Mouse (Mus musculus) hindbrain, embryonic 14.5 days (tissue): ENCODE results near the gene Htr2c. TPM values are rescaled to one million over a fixed set of nuclear protein-coding genes. Genes with fewer than 3 reads are reported as not detected.
A peak's percentile ranks its signal among the peaks of the same experiment; 100 is the strongest.

ENCODE experiments used
- ATAC-seq: fragments of 200-750 bp; cut with Nextera tagmentation; 2 replicates; pipeline ENCODE4 v1.8.0; 2017; ENCODE audit warnings: moderate number of reproducible peaks, mild to moderate bottlenecking, moderate TSS enrichment, moderate library complexity; ENCODE audit not compliant: low FRiP score
- DNase-seq: peaks from one replicate; pipeline ENCODE4 v3.0.0-alpha.2; 2015; ENCODE audit warnings: low spot score
- H3K27ac ChIP-seq: fragments of 300-500 bp; sonication (generic); 2 replicates; pipeline ENCODE4 v1.5.1; 2014; ENCODE audit warnings: mild to moderate bottlenecking, moderate library complexity
- H3K27me3 ChIP-seq: fragments of 300-500 bp; sonication (generic); 2 replicates; pipeline ENCODE4 v1.6.1; 2014; ENCODE audit warnings: mild to moderate bottlenecking, low read length, mixed read lengths; ENCODE audit not compliant: control insufficient read depth, insufficient read depth
- H3K36me3 ChIP-seq: fragments of 300-500 bp; sonication (generic); replicated peaks from 2 replicates; pipeline ENCODE4 v1.6.1; 2014; ENCODE audit not compliant: control insufficient read depth, insufficient read depth
- H3K4me1 ChIP-seq: fragments of 300-500 bp; sonication (generic); replicated peaks from 2 replicates; pipeline ENCODE4 v1.6.1; 2014; ENCODE audit warnings: antibody characterized with exemption, low read length, mixed read lengths; ENCODE audit not compliant: control insufficient read depth, insufficient read depth
- H3K4me2 ChIP-seq: fragments of 300-500 bp; sonication (generic); replicated peaks from 2 replicates; pipeline ENCODE4 v1.6.1; 2014; ENCODE audit warnings: mild to moderate bottlenecking, moderate library complexity
- H3K4me3 ChIP-seq: fragments of 300-500 bp; sonication (generic); replicated peaks from 2 replicates; pipeline ENCODE4 v1.5.1; 2014; ENCODE audit warnings: mild to moderate bottlenecking, low read length
- H3K9ac ChIP-seq: fragments of 300-500 bp; sonication (generic); 2 replicates; pipeline ENCODE4 v1.6.1; 2014
- H3K9me3 ChIP-seq: fragments of 300-500 bp; sonication (generic); 2 replicates; pipeline ENCODE4 v1.6.1; 2016; ENCODE audit warnings: low read length; ENCODE audit not compliant: control insufficient read depth
- WGBS: fragments of 180-500 bp; shearing (Covaris S2); extraction: QIAGEN DNeasy Blood & Tissue Kit; methylation state at CpG from one replicate; pipeline ENCODE4 v1.1.7; 2014; 5-methylcytosine and 5-hydroxymethylcytosine counted together
- microRNA counts: library from miRNA; unstranded; fragments of <30 nt; microRNA quantifications from one replicate; lab custom pipeline; 2016
- microRNA-seq: library from miRNA; unstranded; fragments of <30 nt; microRNA quantifications from one replicate; pipeline ENCODE4, GENCODE M21; 2016
- polyA plus RNA-seq: library from polyadenylated mRNA; unstranded; fragments of >200 nt; fragmentation: Nextera tagmentation; extraction: Ambion mirVana; gene quantifications from 2 replicates; pipeline ENCODE4 v1.2.1, GENCODE M21; 2014

The Htr2c gene
- polyA plus RNA-seq, 1 experiment from 2014 or later = 20.0 TPM

DNA sequence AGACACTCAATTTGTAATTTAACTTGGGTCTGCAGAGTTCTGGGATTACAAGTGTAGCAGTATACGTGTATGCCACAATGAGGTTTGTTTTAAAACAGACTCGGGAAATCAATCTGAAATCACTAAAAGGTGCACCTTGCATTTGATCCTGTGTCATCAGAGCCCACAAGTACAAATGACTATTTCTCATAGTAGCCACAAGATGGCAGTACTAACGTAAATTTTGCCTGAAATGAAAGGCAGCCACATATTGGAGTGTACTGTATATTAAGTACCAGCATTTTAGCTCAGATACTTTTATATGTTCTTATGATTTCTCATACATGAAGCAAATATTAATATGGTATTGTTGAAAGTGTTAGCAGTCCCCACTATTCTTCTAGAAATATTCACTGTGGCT is 93.4 kb downstream of the Htr2c start:
- Histone ChIP-seq H3K4me2 (no peak overlapping the region), H3K9ac (no peak overlapping the region), H3K27me3 (no peaks in the 10 kb centered on the region), H3K27ac (no peak overlapping the region), H3K9me3 (no peaks in the 10 kb centered on the region), H3K4me3 (no peak overlapping the region), H3K36me3 (no peaks in the 10 kb centered on the region), H3K4me1 (no peaks in the 10 kb centered on the region)
- 30% methylated on average over 3 of the region's 3 CpGs for WGBS
- ATAC-seq = no peak
- DNase-seq = peak; percentile 32

- Histone ChIP-seq H3K27me3 (no peaks in the 10 kb centered on the region), H3K27ac (no peak overlapping the region), H3K36me3 (no peaks in the 10 kb centered on the region), H3K4me3 (no peak overlapping the region), H3K4me1 (no peaks in the 10 kb centered on the region), H3K4me2 (no peak overlapping the region), H3K9ac (no peak overlapping the region), H3K9me3 (no peaks in the 10 kb centered on the region)
- no peak for DNase-seq
- no peak for ATAC-seq
Measured at GRCm38 (mm10) chrX:147071622-147072021, 109.3 kb downstream of the Htr2c start.

DNA sequence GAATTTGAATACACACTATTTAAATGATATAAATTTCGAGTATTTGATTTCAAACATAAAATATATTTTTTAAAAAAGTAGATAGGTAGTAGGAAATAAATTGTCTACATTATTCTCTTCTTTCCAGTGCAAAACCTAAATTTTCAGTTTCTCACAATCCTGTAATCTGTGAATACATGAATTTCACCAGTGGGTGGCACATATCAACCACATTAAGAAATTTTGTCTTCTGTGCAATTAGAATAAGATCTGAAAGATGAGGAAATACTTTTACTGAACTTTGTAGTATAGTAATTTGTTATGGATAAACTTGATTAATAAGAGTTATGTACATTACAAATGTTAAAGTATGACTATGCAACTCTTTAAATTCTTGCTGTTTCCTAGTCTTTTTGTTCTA is 156.8 kb downstream of the Htr2c start:
- Histone ChIP-seq H3K36me3 (no peaks in the 10 kb centered on the region), H3K9ac (no peak overlapping the region), H3K4me2 (no peak overlapping the region), H3K27me3 (no peaks in the 10 kb centered on the region), H3K27ac (no peak overlapping the region), H3K9me3 (no peaks in the 10 kb centered on the region), H3K4me3 (no peak overlapping the region), H3K4me1 (no peaks in the 10 kb centered on the region)
- WGBS = 40% methylated on average over 1 of the region's 1 CpGs
- DNase-seq = no peak
- no peak for ATAC-seq

- no peak for ATAC-seq
- Histone ChIP-seq H3K27me3 (no peaks in the 10 kb centered on the region), H3K27ac (no peak overlapping the region), H3K4me3 (no peak overlapping the region), H3K4me1 (no peaks in the 10 kb centered on the region), H3K9me3 (no peaks in the 10 kb centered on the region), H3K9ac (no peak overlapping the region), H3K36me3 (no peaks in the 10 kb centered on the region), H3K4me2 (no peak overlapping the region)
- no peak for DNase-seq
Measured at GRCm38 (mm10) chrX:147215251-147215650, 252.9 kb downstream of the Htr2c start.

DNA sequence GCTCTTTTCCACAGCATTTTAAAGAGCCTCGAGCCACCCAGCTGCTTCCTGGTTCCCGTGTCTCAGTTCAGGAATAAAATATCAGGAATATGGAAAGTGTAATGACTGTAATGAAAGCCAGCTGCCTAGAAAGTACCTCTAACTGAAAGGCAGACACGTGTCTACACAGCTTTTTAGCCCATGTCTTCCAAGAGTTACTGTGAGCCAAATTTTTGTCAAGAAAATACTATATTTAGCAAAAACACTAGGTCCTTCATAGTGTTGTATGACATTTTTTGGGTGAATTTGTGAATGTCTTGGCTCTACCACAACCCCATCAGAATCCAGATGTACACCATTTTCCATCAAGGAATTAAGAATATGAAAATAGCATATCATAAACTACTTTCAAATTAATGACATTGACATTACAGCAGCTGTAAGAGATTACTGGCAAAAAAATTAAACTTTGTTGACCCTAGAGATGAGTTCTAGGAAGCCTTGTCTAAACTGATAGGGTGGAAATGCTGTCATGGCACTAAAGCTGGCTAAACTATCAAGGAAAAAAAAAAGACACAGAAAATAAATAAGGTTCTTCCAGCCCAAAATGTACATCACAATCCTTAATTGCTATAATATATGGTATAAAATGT is 255.2 kb downstream of the Htr2c start:
- WGBS = 86% methylated on average over 3 of the region's 3 CpGs
- no peaks in the 10 kb centered on the region for H3K9me3 ChIP-seq
- H3K4me3 ChIP-seq = no peak overlapping the region
- ATAC-seq (no peak), DNase-seq (no peak)
- no peak overlapping the region for H3K9ac ChIP-seq
- no peaks in the 10 kb centered on the region for H3K4me1 ChIP-seq
- no peak overlapping the region for H3K4me2 ChIP-seq
- H3K27me3 ChIP-seq = no peaks in the 10 kb centered on the region
- no peaks in the 10 kb centered on the region for H3K36me3 ChIP-seq
- H3K27ac ChIP-seq = no peak overlapping the region

- 87% methylated on average over 2 of the region's 2 CpGs for WGBS
- no peak overlapping the region for H3K27ac ChIP-seq
- no peaks in the 10 kb centered on the region for H3K36me3 ChIP-seq
- ATAC-seq (no peak), DNase-seq (no peak)
- no peaks in the 10 kb centered on the region for H3K4me1 ChIP-seq
- no peaks in the 10 kb centered on the region for H3K9me3 ChIP-seq
- no peak overlapping the region for H3K4me2 ChIP-seq
- H3K9ac ChIP-seq = no peak overlapping the region
- no peaks in the 10 kb centered on the region for H3K27me3 ChIP-seq
- H3K4me3 ChIP-seq = no peak overlapping the region
Measured at GRCm38 (mm10) chrX:147238806-147239542, 276.7 kb downstream of the Htr2c start.

MicroRNAs encoded within 50 kb of the gene (microRNA counts, 519-probe panel; counts per million panel counts)
- microRNA mmu-miR-448 (lab: Ali Mortazavi, UCI) (2,541 counts per million, percentile 6 among the panel's probes with 10 or more counts), microRNA mmu-miR-764-3p (lab: Ali Mortazavi, UCI) (not detected), microRNA mmu-miR-764-5p (lab: Ali Mortazavi, UCI) (not detected)

Small RNAs within 50 kb of the gene (microRNA-seq; reads per million reads assigned to microRNA genes)
- gene Gm22650 (0.81 reads per million), gene Gm24627 (not detected), gene Mir1264 (334 reads per million, percentile 67 among the genes with 10 or more reads in this experiment), gene Mir1298 (3,454 reads per million, percentile 88 among the genes with 10 or more reads in this experiment), gene Mir1912 (11.1 reads per million, percentile 31 among the genes with 10 or more reads in this experiment), gene Mir448 (514 reads per million, percentile 71 among the genes with 10 or more reads in this experiment), gene Mir764 (10.2 reads per million, percentile 30 among the genes with 10 or more reads in this experiment)
